Mouse (Mus musculus) left cerebral cortex, adult 2 months (tissue): ENCODE results near the gene Smtn. TPM values are rescaled to one million over a fixed set of nuclear protein-coding genes. Genes with fewer than 3 reads are reported as not detected.

ENCODE experiments used
- DNase-seq, 2 experiments: peaks; one replicate each; pipeline ENCODE4 v3.0.0; 2021 to 2022; ENCODE audit warnings: low spot score in 2 of 2, mixed read lengths in 1 of 2; ENCODE audit errors: extremely low spot score in 1 of 2
- H3K27ac ChIP-seq: fragments of 200-600 bp; 2 replicates; pipeline ENCODE4 v1.8.1; 2022
- H3K4me3 ChIP-seq: fragments of 200-600 bp; 2 replicates; pipeline ENCODE4 v1.8.1; 2022
- CTCF ChIP-seq: fragments of 200-600 bp; IDR thresholded peaks from 2 replicates; pipeline ENCODE4 v1.8.1; 2022; ENCODE audit warnings: antibody characterized with exemption, mild to moderate bottlenecking, moderate library complexity
- intact Hi-C: fragments of 180-260 bp; cut with DNase I; formaldehyde crosslinking; loops from one replicate; pipeline ENCODE4 v1.15.1; 2025
- total RNA-seq, 2 experiments: library from RNA; stranded (reverse); gene quantifications; 2 replicates each; pipeline ENCODE4 v1.2.3; 2021

Smtn gene
- total RNA-seq, 2 experiments from 2014 or later = 9.6 to 12.2 TPM

GRCm38 (mm10) chr11:3570321-3570720 lies 29.9 kb upstream of the Smtn start:
- intact Hi-C loops = no loop called here
- DNase-seq = no peak
- no peak overlapping the region for H3K27ac ChIP-seq
- H3K4me3 ChIP-seq = no peak overlapping the region
- TF ChIP-seq CTCF = no peak

- no peak for TF ChIP-seq CTCF
- intact Hi-C loops = no loop called here
- DNase-seq = no peak
- no peak overlapping the region for H3K4me3 ChIP-seq
- H3K27ac ChIP-seq = no peak overlapping the region
These were observed 27.5 kb upstream of the Smtn start for GRCm38 (mm10) chr11:3567896-3568295.

- no peak for TF ChIP-seq CTCF
- intact Hi-C loops = no loop called here
- Histone ChIP-seq H3K27ac (no peak overlapping the region), H3K4me3 (no peak overlapping the region)
- DNase-seq = no peak
These were observed 25.6 kb upstream of the Smtn start for GRCm38 (mm10) chr11:3566018-3566417.

GRCm38 (mm10) chr11:3564451-3564850 lies 24.0 kb upstream of the Smtn start:
- no peak for TF ChIP-seq CTCF
- intact Hi-C loops = no loop called here
- Histone ChIP-seq H3K27ac (no peak overlapping the region), H3K4me3 (no peak overlapping the region)
- DNase-seq = no peak

GRCm38 (mm10) chr11:3563853-3564252 lies 23.4 kb upstream of the Smtn start:
- H3K4me3 ChIP-seq = no peak overlapping the region
- no peak for TF ChIP-seq CTCF
- no peak overlapping the region for H3K27ac ChIP-seq
- intact Hi-C loops = no loop called here
- no peak for DNase-seq

- intact Hi-C loops = no loop called here
- no peak for DNase-seq
- TF ChIP-seq CTCF = no peak
- Histone ChIP-seq H3K4me3 (no peak overlapping the region), H3K27ac (no peak overlapping the region)
These were observed 19.8 kb upstream of the Smtn start for GRCm38 (mm10) chr11:3560202-3560601.

GRCm38 (mm10) chr11:3557852-3558251 lies 17.4 kb upstream of the Smtn start:
- Histone ChIP-seq H3K4me3 (no peak overlapping the region), H3K27ac (no peak overlapping the region)
- no peak for DNase-seq
- TF ChIP-seq CTCF = no peak
- intact Hi-C loops = no loop called here

GRCm38 (mm10) chr11:3554976-3555375 lies 14.6 kb upstream of the Smtn start:
- DNase-seq = no peak
- TF ChIP-seq CTCF = no peak
- intact Hi-C loops = no loop called here
- Histone ChIP-seq H3K27ac (no peak overlapping the region), H3K4me3 (no peak overlapping the region)

- intact Hi-C loops = no loop called here
- no peak for TF ChIP-seq CTCF
- DNase-seq = no peak
These were observed 9.4 kb upstream of the Smtn start for GRCm38 (mm10) chr11:3549791-3550190.

GRCm38 (mm10) chr11:3548564-3549295 lies 8.3 kb upstream of the Smtn start:
- no peak overlapping the region for H3K4me3 ChIP-seq
- no peak for TF ChIP-seq CTCF
- intact Hi-C loops = no loop called here

More at GRCm38 (mm10) chr11:3549791-3550190, 9.4 kb upstream of the Smtn start:
- Histone ChIP-seq H3K4me3 (no peak overlapping the region), H3K27ac (no peak overlapping the region)

GRCm38 (mm10) chr11:3547969-3548368 lies 7.6 kb upstream of the Smtn start:
- no peak for DNase-seq
- Histone ChIP-seq H3K27ac (no peak overlapping the region), H3K4me3 (no peak overlapping the region)
- TF ChIP-seq CTCF = no peak
- intact Hi-C loops = no loop called here

More at GRCm38 (mm10) chr11:3548564-3549295, 8.3 kb upstream of the Smtn start:
- DNase-seq = no peak
- no peak overlapping the region for H3K27ac ChIP-seq

- TF ChIP-seq CTCF = no peak
- Histone ChIP-seq H3K4me3 (no peak overlapping the region), H3K27ac (no peak overlapping the region)
- no peak for DNase-seq
- intact Hi-C loops = no loop called here
These were observed 6.6 kb upstream of the Smtn start for GRCm38 (mm10) chr11:3547047-3547446.

- no peak for DNase-seq
- no peak overlapping the region for H3K27ac ChIP-seq
- H3K4me3 ChIP-seq = no peak overlapping the region
- intact Hi-C loops = no loop called here
- no peak for TF ChIP-seq CTCF
These were observed 5.8 kb upstream of the Smtn start for GRCm38 (mm10) chr11:3546242-3546562.
